8 mouse cellular contexts compared by ENCODE assay signal in the genomic region with DNA sequence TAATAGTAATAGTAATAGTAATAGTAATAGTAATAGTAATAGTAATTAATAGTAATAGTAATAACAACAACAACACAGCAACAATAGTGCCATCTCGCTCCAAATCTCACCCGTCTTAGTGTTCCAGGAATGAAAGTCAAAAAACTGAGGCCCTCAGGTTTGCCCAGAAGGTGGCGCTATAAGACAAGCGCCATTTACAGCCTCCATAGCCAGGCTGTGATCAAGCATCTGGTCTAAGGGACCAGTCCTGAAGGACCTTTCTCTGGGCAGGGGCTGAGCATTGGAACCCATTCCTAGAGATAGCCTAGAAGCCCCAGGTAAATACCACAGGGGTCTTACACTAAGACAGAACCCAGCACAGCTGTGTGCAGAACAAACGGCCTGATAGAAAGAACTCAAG. TPM values are rescaled to one million over a fixed set of nuclear protein-coding genes. Genes with fewer than 3 reads are reported as not detected.
DNase-seq lines count a peak whose midpoint lies in the region; ATAC-seq and TF ChIP-seq lines count a peak whose summit lies in the region.

No protein-coding gene starts in this region.

- H3K27ac ChIP-seq in CH12.LX (ENCODE audit: insufficient read depth, low read depth): no peak overlapping the region
- no peak overlapping the region for H3K27ac ChIP-seq in kidney, embryonic 16.5 days (ENCODE audit: low read length)

- dilution Hi-C loops in CH12.LX (cut with MboI; ENCODE audit: extremely low pct_ligation_motif_present, extremely low pct_unique_long_range_greater_than_20kb, low sequenced_read_pairs): no loop called here

- peaks cover 3 to 4% of the 10 kb centered on the region in 2 experiments; a peak in 2 of 4 replicates for H3K4me1 ChIP-seq in CH12.LX (ENCODE audit: control insufficient read depth in 1 of 2, insufficient read depth in 2 of 2)
- H3K4me1 ChIP-seq in kidney, embryonic 16.5 days (ENCODE audit: insufficient read depth, low read length): peaks cover 23% of the 10 kb centered on the region
- peaks cover 3% of the 10 kb centered on the region; the same call in 1 of the 2 replicates for H3K4me1 ChIP-seq in lung, adult 2 months (ENCODE audit: control insufficient read depth, insufficient read depth, low read length)

- in situ Hi-C loops in CH12.LX (cut with MboI; ENCODE audit: low pct_ligation_motif_present, low pct_unique_long_range_greater_than_20kb, low sequenced_read_pairs): loop anchor here (10.0 to 25.0 kb wide), 3 partner anchors 305 to 572 kb away; a partner anchor contains a TSS

- no peaks in the 10 kb centered on the region for H3K79me2 ChIP-seq in CH12.LX (replicated peaks; ENCODE audit: control insufficient read depth, extremely low read depth, insufficient read depth, poor library complexity, severe bottlenecking)

- peak; percentile 98 for TF ChIP-seq RAD21 in CH12.LX (IDR thresholded peaks at IDR 0.05; ENCODE audit: low read depth, low read length)

- H3K4me2 ChIP-seq in CH12.LX (ENCODE audit: insufficient read depth, low read depth, poor library complexity, severe bottlenecking): no peak overlapping the region
- H3K4me2 ChIP-seq in kidney, embryonic 16.5 days (replicated peaks; ENCODE audit: low read depth, low read length): no peak overlapping the region

- DNase-seq in CH12.LX (ENCODE audit: extremely low read depth): peak; percentile 81
- DNase-seq in T-cell, adult 2 months (ENCODE audit: low spot score): peak; percentile 57
- DNase-seq in gastrocnemius, postnatal 10 days: peak; percentile 69
- DNase-seq in lung, adult 2 months: peak; percentile 61
- peak; percentile 89 for DNase-seq in retina, postnatal 1 day

- no peaks in the 10 kb centered on the region for H3K9me3 ChIP-seq in CH12.LX (replicated peaks; ENCODE audit: low read length)
- no peaks in the 10 kb centered on the region for H3K9me3 ChIP-seq in kidney, embryonic 16.5 days (ENCODE audit: low read length)

- peak; percentile 90 to 98 for TF ChIP-seq CTCF in CH12.LX (conservative IDR thresholded peaks at IDR 0.05 in 1 of 2, IDR thresholded peaks at IDR 0.05 in 1 of 2; ENCODE audit: low read depth in 2 of 2, low read length in 2 of 2)
- peak; percentile 73 for TF ChIP-seq CTCF in lung, adult 2 months (IDR thresholded peaks at IDR 0.05; ENCODE audit: insufficient read depth, low read length)

- TF ChIP-seq POLR2A in CH12.LX (IDR thresholded peaks at IDR 0.05; ENCODE audit: low read depth, low read length): no peak
- no peak for TF ChIP-seq POLR2A in lung, adult 2 months (IDR thresholded peaks at IDR 0.05; ENCODE audit: borderline replicate concordance, extremely low read depth, low read depth, low read length)

- no peaks in the 10 kb centered on the region for H3K36me3 ChIP-seq in CH12.LX (replicated peaks in 1 of 2; ENCODE audit: control insufficient read depth in 1 of 2, insufficient read depth in 1 of 2, low read length in 1 of 2)
- H3K36me3 ChIP-seq in kidney, embryonic 16.5 days (ENCODE audit: insufficient read depth, low read length): no peaks in the 10 kb centered on the region

- H3K9ac ChIP-seq in CH12.LX (ENCODE audit: insufficient read depth, low read depth): no peak overlapping the region
- 0 out of 2 replicates have a peak overlapping the region, but pooled peaks have one; percentile 16 for H3K9ac ChIP-seq in kidney, embryonic 16.5 days (replicated peaks; ENCODE audit: low read length)

- no peak overlapping the region for H3K4me3 ChIP-seq in CH12.LX (replicated peaks in 1 of 3; ENCODE audit: low read depth in 2 of 3, low read length in 2 of 3, poor library complexity in 1 of 3)
- H3K4me3 ChIP-seq in kidney, embryonic 16.5 days (ENCODE audit: low read length): no peak overlapping the region
- H3K4me3 ChIP-seq in lung, adult 2 months (replicated peaks; ENCODE audit: extremely low read depth, low read depth, low read length): no peak overlapping the region

- 0 out of 2 replicates have a peak, but pooled peaks have one; percentile 78 for ATAC-seq in common myeloid progenitor, adult 5-6 weeks (replicated peaks; ENCODE audit: low read depth, poor library complexity, severe bottlenecking)
- 0 out of 2 replicates have a peak, but pooled peaks have one; percentile 55 for ATAC-seq in kidney, embryonic 16.5 days (ENCODE audit: low FRiP score, low TSS enrichment)
- no peak for ATAC-seq in activated CD4-positive, CD25-positive, alpha-beta regulatory T cell, adult 4 months

- WGBS in kidney, embryonic 16.5 days: 8% methylated on average over 5 of the region's 5 CpGs
- WGBS in lung, adult 2 months: 8% methylated on average over 5 of the region's 5 CpGs

- TF ChIP-seq EP300 in CH12.LX (IDR thresholded peaks at IDR 0.05; ENCODE audit: low read length): no peak

- peaks cover 48% of the 10 kb centered on the region for H3K27me3 ChIP-seq in CH12.LX (replicated peaks)
- 0 out of 2 replicates have a peak, but pooled peaks cover 2% of the 10 kb centered on the region for H3K27me3 ChIP-seq in kidney, embryonic 16.5 days (ENCODE audit: insufficient read depth, low read length)

TF ChIP-seq in CH12.LX, 34 proteins besides CTCF, POLR2A, EP300 and RAD21:
- peak; percentile 77 for TF ChIP-seq ZC3H11A (IDR thresholded peaks at IDR 0.05; ENCODE audit: low read depth, low read length)
- TF ChIP-seq IRF4 (IDR thresholded peaks at IDR 0.05; ENCODE audit: low read depth, low read length): peak; percentile 21; the same call in 1 of the 2 replicates
- TF ChIP-seq MEF2A (IDR thresholded peaks at IDR 0.05; ENCODE audit: borderline replicate concordance, low read depth, low read length): 0 out of 2 replicates have a peak, but pooled peaks have one; percentile 17
- TF ChIP-seq SMC3 (IDR thresholded peaks at IDR 0.05; ENCODE audit: low read depth, low read length): peak; percentile 99
- TF ChIP-seq RCOR1 (conservative IDR thresholded peaks at IDR 0.05; ENCODE audit: low read depth, low read length): no peak
- TF ChIP-seq GABPA (IDR thresholded peaks at IDR 0.05; ENCODE audit: insufficient replicate concordance, low read depth, low read length): no peak
TF ChIP-seq in CH12.LX: peak in this region for 4.

RNA-seq across cellular contexts. Expression of a gene that starts 17.5 kb away (rescaled TPM):
- 1.3 and 4.1 TPM in 2 replicates for total RNA-seq in CH12.LX (2012; rRNA removed)
- 0.28 and 0.35 TPM in 2 replicates for total RNA-seq in CH12.LX (2014; rRNA removed)
- polyA plus RNA-seq in CH12.LX (2012; ENCODE audit: insufficient read length, low read depth): 0.87 and 0.99 TPM in 2 replicates
- 1.6 and 8.9 TPM in 2 replicates for total RNA-seq in common myeloid progenitor, adult 5-6 weeks (2017)
- 10 to 100 TPM; 47.2 to 55.1 TPM for total RNA-seq in gastrocnemius, postnatal 10 days (2021)
- 115 and 117 TPM in 2 replicates for polyA plus RNA-seq in kidney, embryonic 16.5 days (2015; fragmentation: Nextera tagmentation; extraction: Ambion mirVana)
- 39.7 and 44.8 TPM in 2 replicates for polyA plus RNA-seq in lung, adult 2 months (2012; rRNA removed)
- not detected for polyA plus RNA-seq in activated CD4-positive, CD25-positive, alpha-beta regulatory T cell, adult 4 months (2017; shearing (Covaris generic))

RNA-seq across cellular contexts. Expression of a gene that starts 37.4 kb away (rescaled TPM):
- 113 and 169 TPM in 2 replicates for total RNA-seq in CH12.LX (2012; rRNA removed)
- 61.1 and 77.7 TPM in 2 replicates for total RNA-seq in CH12.LX (2014; rRNA removed)
- 145 and 182 TPM in 2 replicates for polyA plus RNA-seq in CH12.LX (2012; ENCODE audit: insufficient read length, low read depth)
- 43.3 and 48.5 TPM in 2 replicates for total RNA-seq in common myeloid progenitor, adult 5-6 weeks (2017)
- 100 to 1,000 TPM; 194 to 201 TPM for total RNA-seq in gastrocnemius, postnatal 10 days (2021)
- 93.9 and 96.8 TPM in 2 replicates for polyA plus RNA-seq in kidney, embryonic 16.5 days (2015; fragmentation: Nextera tagmentation; extraction: Ambion mirVana)
- polyA plus RNA-seq in lung, adult 2 months (2012; rRNA removed): 225 and 264 TPM in 2 replicates
- 10 to 100 TPM; 19.7 to 22.1 TPM for polyA plus RNA-seq in activated CD4-positive, CD25-positive, alpha-beta regulatory T cell, adult 4 months (2017; shearing (Covaris generic))

RNA-seq across cellular contexts. Expression of a gene that starts 49.1 kb away (rescaled TPM):
- 96.3 and 112 TPM in 2 replicates for total RNA-seq in CH12.LX (2012; rRNA removed)
- total RNA-seq in CH12.LX (2014; rRNA removed): 59.5 and 61.6 TPM in 2 replicates
- polyA plus RNA-seq in CH12.LX (2012; ENCODE audit: insufficient read length, low read depth): 70.3 and 80.0 TPM in 2 replicates
- 38.2 and 47.8 TPM in 2 replicates for total RNA-seq in common myeloid progenitor, adult 5-6 weeks (2017)
- 10 to 100 TPM; 30.0 to 39.3 TPM for total RNA-seq in gastrocnemius, postnatal 10 days (2021)
- polyA plus RNA-seq in kidney, embryonic 16.5 days (2015; fragmentation: Nextera tagmentation; extraction: Ambion mirVana): 83.7 and 88.3 TPM in 2 replicates
- 25.4 and 30.1 TPM in 2 replicates for polyA plus RNA-seq in lung, adult 2 months (2012; rRNA removed)
- 10 to 100 TPM; 86.7 to 92.1 TPM for polyA plus RNA-seq in activated CD4-positive, CD25-positive, alpha-beta regulatory T cell, adult 4 months (2017; shearing (Covaris generic))

Comparison
In these comparisons a context has a peak if more than half of its experiments do, and no peak if none do; other contexts are left out.
1. RNA of a gene that starts 17.5 kb away (polyA plus RNA-seq): 115 to 117 TPM in kidney, embryonic 16.5 days and 39.7 to 44.8 TPM in lung, adult 2 months; 0.87 to 0.99 TPM in CH12.LX and not detected in activated CD4-positive, CD25-positive, alpha-beta regulatory T cell, adult 4 months; every median in the first group is over 10 times any median in the second.
2. Peak in every context shown above with its lines, with median percentiles within 50 percentile points of each other: DNase-seq.